Mouse (Mus musculus) testis, adult 2 months (tissue): Measurements from ENCODE around the gene Vmn2r82. TPM values are rescaled to one million over a fixed set of nuclear protein-coding genes. Genes with fewer than 3 reads are reported as not detected.
"Not testable (repeated sequence)": the region's sequence is repeated elsewhere in the genome, so short reads cannot be mapped to it uniquely, and the experiment has no call there.

ENCODE experiments used
- H3K27ac ChIP-seq: fragments of 200-500 bp; 2 replicates; pipeline ENCODE4 v1.5.1; 2012; ENCODE audit warnings: low read depth, low read length; ENCODE audit not compliant: control insufficient read depth, insufficient read depth
- H3K27me3 ChIP-seq: fragments of 200-500 bp; 2 replicates; pipeline ENCODE4 v1.6.1; 2012; ENCODE audit warnings: mild to moderate bottlenecking, low read length, moderate library complexity; ENCODE audit not compliant: control insufficient read depth, insufficient read depth
- H3K36me3 ChIP-seq: fragments of 200-500 bp; 2 replicates; pipeline ENCODE4 v1.6.1; 2012; ENCODE audit warnings: mild to moderate bottlenecking, low read length; ENCODE audit not compliant: control insufficient read depth, insufficient read depth
- H3K4me1 ChIP-seq: fragments of 200-500 bp; 2 replicates; pipeline ENCODE4 v1.6.1; 2012; ENCODE audit warnings: low read length; ENCODE audit not compliant: control insufficient read depth, insufficient read depth
- H3K4me3 ChIP-seq: fragments of 200-500 bp; 2 replicates; pipeline ENCODE4 v1.5.1; 2012; ENCODE audit warnings: low read depth, mild to moderate bottlenecking, low read length, moderate library complexity, mixed read lengths; ENCODE audit not compliant: control insufficient read depth
- CTCF ChIP-seq: fragments of 200-500 bp; IDR thresholded peaks from 2 replicates; pipeline ENCODE4 v1.5.1; 2012; ENCODE audit warnings: low read depth, mild to moderate bottlenecking, inconsistent platforms, low read length, moderate library complexity; ENCODE audit not compliant: control insufficient read depth, insufficient read depth, insufficient replicate concordance
- POLR2A ChIP-seq: fragments of 200-500 bp; IDR thresholded peaks from 2 replicates; pipeline ENCODE4 v1.6.1; 2012; ENCODE audit warnings: low read depth, mild to moderate bottlenecking, inconsistent platforms, low read length, moderate library complexity; ENCODE audit not compliant: control insufficient read depth
- polyA plus RNA-seq: library from polyadenylated mRNA; depleted of rRNA; stranded (reverse); fragments of >200 nt; gene quantifications from 2 replicates; pipeline ENCODE4 v1.2.3, GENCODE M21; 2012; rRNA removed

Vmn2r82 gene
- not detected in 2 replicates for polyA plus RNA-seq

- not testable (repeated sequence) for H3K4me3 ChIP-seq, H3K4me1 ChIP-seq, H3K27me3 ChIP-seq, H3K27ac ChIP-seq, H3K36me3 ChIP-seq
Measured at GRCm38 (mm10) chr10:79356220-79356619, at the start of gene Vmn2r82. TSS of gene Vmn2r82 (plus strand) at chr10:79356520.

- not testable (repeated sequence) for H3K4me1 ChIP-seq, H3K4me3 ChIP-seq, H3K27ac ChIP-seq, H3K36me3 ChIP-seq, H3K27me3 ChIP-seq
Measured at GRCm38 (mm10) chr10:79322033-79322736, 34.1 kb upstream of the Vmn2r82 start.

GRCm38 (mm10) chr10:79322737-79323086 is 33.6 kb upstream of the Vmn2r82 start:
- Histone ChIP-seq H3K27me3 (no peaks in the 10 kb centered on the region), H3K4me3 (no peak overlapping the region)

GRCm38 (mm10) chr10:79399946-79400700 is 43.8 kb downstream of the Vmn2r82 start:
- not testable (repeated sequence) for H3K27me3 ChIP-seq, H3K36me3 ChIP-seq, H3K27ac ChIP-seq, H3K4me3 ChIP-seq, H3K4me1 ChIP-seq

More at GRCm38 (mm10) chr10:79322737-79323086, 33.6 kb upstream of the Vmn2r82 start:
- Histone ChIP-seq H3K4me1 (no peaks in the 10 kb centered on the region), H3K36me3 (no peaks in the 10 kb centered on the region), H3K27ac (no peak overlapping the region)
- TF ChIP-seq CTCF (no peak), POLR2A (no peak)

GRCm38 (mm10) chr10:79417142-79417771 is 60.9 kb downstream of the Vmn2r82 start:
- Histone ChIP-seq H3K4me1 (no peaks in the 10 kb centered on the region), H3K27ac (no peak overlapping the region), H3K4me3 (peak overlapping the region; percentile 36), H3K36me3 (no peaks in the 10 kb centered on the region), H3K27me3 (no peaks in the 10 kb centered on the region)
- TF ChIP-seq CTCF, result no peak
- no peak for TF ChIP-seq POLR2A

GRCm38 (mm10) chr10:79417772-79418170 is 61.5 kb downstream of the Vmn2r82 start:
- H3K36me3 ChIP-seq, H3K4me3 ChIP-seq: not testable (repeated sequence)

GRCm38 (mm10) chr10:79435141-79435820 is 79.0 kb downstream of the Vmn2r82 start:
- not testable (repeated sequence) for H3K27me3 ChIP-seq, H3K27ac ChIP-seq, H3K4me3 ChIP-seq, H3K36me3 ChIP-seq, H3K4me1 ChIP-seq

More at GRCm38 (mm10) chr10:79417772-79418170, 61.5 kb downstream of the Vmn2r82 start:
- not testable (repeated sequence) for H3K4me1 ChIP-seq, H3K27me3 ChIP-seq, H3K27ac ChIP-seq

Other genes with a start within 250 kb of the Vmn2r82 start
- not detected in 2 replicates for gene Vmn2r80, start 207.8 kb upstream of the Vmn2r82 start, polyA plus RNA-seq
- gene Vmn2r81, start 108.8 kb upstream of the Vmn2r82 start, polyA plus RNA-seq, result not detected in 2 replicates
- gene Vmn2r83, start 112.2 kb downstream of the Vmn2r82 start, polyA plus RNA-seq, result not detected in 2 replicates
- gene Plpp2, start 177.3 kb downstream of the Vmn2r82 start, polyA plus RNA-seq, result 4.1 and 5.1 TPM in 2 replicates
- gene Mier2, start 198.7 kb downstream of the Vmn2r82 start, polyA plus RNA-seq, result 25.1 and 28.0 TPM in 2 replicates
- 407 and 425 TPM in 2 replicates for gene Theg, start 230.8 kb downstream of the Vmn2r82 start, polyA plus RNA-seq